Mouse (Mus musculus) cortical plate, adult 2 months (tissue): ENCODE measurements around the gene Rcbtb2.

Experiments used
- CTCF ChIP-seq: fragments of 200-500 bp; IDR thresholded peaks from 2 replicates; pipeline ENCODE4 v1.5.1; 2011; ENCODE audit warnings: mild to moderate bottlenecking, control low read depth, low read length; ENCODE audit not compliant: insufficient read depth; ENCODE audit errors: extremely low read depth
- POLR2A ChIP-seq: fragments of 200-500 bp; IDR thresholded peaks from 2 replicates; pipeline ENCODE4 v1.6.1; 2011; ENCODE audit warnings: mild to moderate bottlenecking, low read length, control low read depth; ENCODE audit not compliant: insufficient read depth; ENCODE audit errors: extremely low read depth

GRCm38 (mm10) chr14:73112186-73112840 lies 10.5 kb upstream of the Rcbtb2 start:
- TF ChIP-seq CTCF: no peak
- TF ChIP-seq POLR2A: no peak
